Mouse (Mus musculus) CH12.LX (cell line): ENCODE results near the gene Dgcr2. TPM values are rescaled to one million over a fixed set of nuclear protein-coding genes. Genes with fewer than 3 reads are reported as not detected.

ENCODE experiments used
- DNase-seq: peaks from one replicate; pipeline ENCODE4 v3.0.0-alpha.2; 2013; ENCODE audit errors: extremely low read depth
- H3K27ac ChIP-seq: 2 replicates; pipeline ENCODE4 v1.5.1; 2012; ENCODE audit warnings: low read depth, mild to moderate bottlenecking, control low read depth, moderate library complexity; ENCODE audit not compliant: insufficient read depth
- H3K27me3 ChIP-seq: replicated peaks from 2 replicates; pipeline ENCODE3; 2012; ENCODE audit warnings: inconsistent platforms
- H3K36me3 ChIP-seq, 2 experiments: replicated peaks in 1 of 2; 2 replicates each; pipeline versions ENCODE3 to v1.6.1; 2012; ENCODE audit warnings: inconsistent platforms in 1 of 2, low read length in 1 of 2, mild to moderate bottlenecking in 1 of 2, mixed read lengths in 1 of 2, moderate library complexity in 1 of 2; ENCODE audit not compliant: control insufficient read depth in 1 of 2, insufficient read depth in 1 of 2
- H3K4me1 ChIP-seq, 2 experiments: 2 replicates each; pipeline ENCODE4 v1.6.1; 2012; ENCODE audit warnings: inconsistent platforms in 1 of 2, moderate library complexity in 1 of 2; ENCODE audit not compliant: insufficient read depth in 2 of 2, control insufficient read depth in 1 of 2
- H3K4me2 ChIP-seq: 2 replicates; pipeline ENCODE4 v1.6.1; 2012; ENCODE audit warnings: low read depth, mild to moderate bottlenecking, control low read depth; ENCODE audit not compliant: poor library complexity, insufficient read depth, severe bottlenecking
- H3K4me3 ChIP-seq, 3 experiments: fragments of 150-350 bp in 1 of 3; sonication (generic) in 1 of 3; replicated peaks in 1 of 3; 2 replicates each; pipeline versions ENCODE3 to v1.5.1; 2011 to 2012; ENCODE audit warnings: low read depth in 2 of 3, low read length in 2 of 3, mild to moderate bottlenecking in 2 of 3, moderate library complexity in 2 of 3, control low read depth in 1 of 3, improper control_type of control experiment in 1 of 3, inconsistent platforms in 1 of 3, mixed read lengths in 1 of 3; ENCODE audit not compliant: poor library complexity in 1 of 3
- H3K79me2 ChIP-seq: replicated peaks from 2 replicates; pipeline ENCODE4 v1.6.1; 2012; ENCODE audit warnings: mild to moderate bottlenecking, moderate library complexity; ENCODE audit not compliant: control insufficient read depth, poor library complexity, insufficient read depth, severe bottlenecking; ENCODE audit errors: extremely low read depth
- H3K9ac ChIP-seq: 2 replicates; pipeline ENCODE4 v1.6.1; 2012; ENCODE audit warnings: low read depth, mild to moderate bottlenecking, control low read depth, moderate library complexity; ENCODE audit not compliant: insufficient read depth
- H3K9me3 ChIP-seq: replicated peaks from 2 replicates; pipeline ENCODE3; 2012; ENCODE audit warnings: low read length, inconsistent platforms, mixed read lengths
- BHLHE40 ChIP-seq: IDR thresholded peaks from 2 replicates; pipeline ENCODE4 v1.6.1; 2011; ENCODE audit warnings: mild to moderate bottlenecking, low read depth, low read length, improper control_type of control experiment
- CHD2 ChIP-seq: IDR thresholded peaks from 2 replicates; pipeline ENCODE4 v1.6.1; 2011; ENCODE audit warnings: low read length, improper control_type of control experiment
- CTCF ChIP-seq, 2 experiments: IDR thresholded peaks in 1 of 2; conservative IDR thresholded peaks in 1 of 2; 2 replicates each; pipeline ENCODE4 v1.5.1; 2011 to 2012; ENCODE audit warnings: low read depth in 2 of 2, low read length in 2 of 2, improper control_type of control experiment in 1 of 2, inconsistent platforms in 1 of 2, mild to moderate bottlenecking in 1 of 2, moderate library complexity in 1 of 2
- ELF1 ChIP-seq: IDR thresholded peaks from 2 replicates; pipeline ENCODE4 v1.6.1; 2014; ENCODE audit warnings: low read depth, mild to moderate bottlenecking, inconsistent platforms, low read length, improper control_type of control experiment
- HCFC1 ChIP-seq: IDR thresholded peaks from 2 replicates; pipeline ENCODE4 v1.6.1; 2012; ENCODE audit warnings: low read depth, mild to moderate bottlenecking, inconsistent platforms, low read length, improper control_type of control experiment
- IRF4 ChIP-seq: IDR thresholded peaks from 2 replicates; pipeline ENCODE4 v1.6.1; 2014; ENCODE audit warnings: low read depth, mild to moderate bottlenecking, inconsistent platforms, low read length, improper control_type of control experiment
- JUN ChIP-seq: IDR thresholded peaks from 2 replicates; pipeline ENCODE4 v1.6.1; 2011; ENCODE audit warnings: low read depth, mild to moderate bottlenecking, low read length, improper control_type of control experiment, moderate library complexity; ENCODE audit not compliant: insufficient read depth
- JUND ChIP-seq: conservative IDR thresholded peaks from 2 replicates; pipeline ENCODE4 v1.6.1; 2011; ENCODE audit warnings: low read depth, low read length, improper control_type of control experiment
- KAT2A ChIP-seq: IDR thresholded peaks from 2 replicates; pipeline ENCODE4 v1.6.1; 2012; ENCODE audit warnings: low read length, improper control_type of control experiment, inconsistent platforms; ENCODE audit not compliant: insufficient replicate concordance
- MAFK ChIP-seq: IDR thresholded peaks from 2 replicates; pipeline ENCODE4 v1.6.1; 2011; ENCODE audit warnings: low read length, improper control_type of control experiment; ENCODE audit not compliant: insufficient replicate concordance
- MAZ ChIP-seq: IDR thresholded peaks from 2 replicates; pipeline ENCODE4 v1.6.1; 2012; ENCODE audit warnings: low read depth, mild to moderate bottlenecking, inconsistent platforms, low read length, improper control_type of control experiment, moderate library complexity
- MEF2A ChIP-seq: IDR thresholded peaks from 2 replicates; pipeline ENCODE4 v1.6.1; 2014; ENCODE audit warnings: low read depth, mild to moderate bottlenecking, inconsistent platforms, low read length, improper control_type of control experiment, borderline replicate concordance
- MYC ChIP-seq: IDR thresholded peaks from 2 replicates; pipeline ENCODE4 v1.6.1; 2011; ENCODE audit warnings: low read depth, mild to moderate bottlenecking, improper control_type of control experiment, low read length
- NRF1 ChIP-seq: IDR thresholded peaks from 2 replicates; pipeline ENCODE4 v1.6.1; 2014; ENCODE audit warnings: low read depth, mild to moderate bottlenecking, inconsistent platforms, low read length, improper control_type of control experiment, moderate library complexity
- POLR2A ChIP-seq: IDR thresholded peaks from 2 replicates; pipeline ENCODE4 v1.6.1; 2011; ENCODE audit warnings: low read depth, mild to moderate bottlenecking, improper control_type of control experiment, low read length
- RAD21 ChIP-seq: IDR thresholded peaks from 2 replicates; pipeline ENCODE4 v1.6.1; 2011; ENCODE audit warnings: low read depth, mild to moderate bottlenecking, low read length, improper control_type of control experiment, moderate library complexity
- RCOR1 ChIP-seq: conservative IDR thresholded peaks from 2 replicates; pipeline ENCODE4 v1.6.1; 2012; ENCODE audit warnings: low read depth, mild to moderate bottlenecking, inconsistent platforms, low read length, improper control_type of control experiment
- SMC3 ChIP-seq: IDR thresholded peaks from 2 replicates; pipeline ENCODE4 v1.6.1; 2011; ENCODE audit warnings: low read depth, low read length, improper control_type of control experiment
- UBTF ChIP-seq: IDR thresholded peaks from 2 replicates; pipeline ENCODE4 v1.6.1; 2012; ENCODE audit warnings: low read depth, mild to moderate bottlenecking, inconsistent platforms, low read length, improper control_type of control experiment, moderate library complexity
- dilution Hi-C: fragments of 300-500 bp; cut with MboI; formaldehyde crosslinking; loops from 2 replicates; pipeline ENCODE4 v1.14.3; 2020; ENCODE audit warnings: low sequenced_read_pairs; ENCODE audit not compliant: extremely low pct_unique_long_range_greater_than_20kb, extremely low pct_ligation_motif_present
- in situ Hi-C: fragments of 300-500 bp; cut with MboI; formaldehyde crosslinking; loops from 3 replicates; pipeline ENCODE4 v1.14.3; 2019; ENCODE audit warnings: low sequenced_read_pairs, low pct_ligation_motif_present, low pct_unique_long_range_greater_than_20kb, mixed read lengths
- polyA plus RNA-seq: library from polyadenylated mRNA; unstranded; fragments of >175 nt; gene quantifications from 2 replicates; pipeline ENCODE4 v1.2.1, GENCODE M21; 2012; ENCODE audit warnings: low read depth; ENCODE audit not compliant: insufficient read length
- total RNA-seq, 2 experiments: library from RNA; depleted of rRNA; stranded (reverse); fragments of 300-350 nt in 1 of 2; fragments of >200 nt in 1 of 2; gene quantifications; 2 replicates each; pipeline ENCODE4 v1.2.3; 2012 to 2014

Gene Dgcr2
- total and polyA plus RNA-seq, 3 experiments, result 41.5 to 54.8 (median 48.0) TPM

DNA sequence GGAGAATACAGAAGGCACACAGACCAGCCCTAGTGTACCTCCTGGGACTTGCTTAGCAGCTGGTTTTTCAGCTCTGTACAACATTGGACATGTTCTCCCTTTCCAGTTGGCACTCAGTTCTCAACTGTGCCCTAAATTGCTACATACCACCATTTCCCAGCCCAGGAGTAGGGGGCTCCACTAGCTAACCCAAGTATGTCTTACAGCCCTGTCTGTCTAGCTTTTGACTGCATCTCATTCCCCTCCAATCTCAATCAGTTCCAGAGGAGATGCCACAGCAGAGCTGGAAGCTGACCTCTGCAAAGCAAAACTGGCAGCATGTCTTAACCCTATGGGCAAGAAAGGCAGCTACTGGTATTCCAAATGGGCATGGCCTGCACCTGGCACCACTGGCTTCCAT lies 2.3 kb downstream of the Dgcr2 start:
- H3K9ac ChIP-seq, result no peak overlapping the region
- TF ChIP-seq RCOR1, result no peak
- no peak for TF ChIP-seq MYC
- TF ChIP-seq JUND, result no peak
- TF ChIP-seq IRF4, result no peak
- no peak for TF ChIP-seq UBTF
- TF ChIP-seq, all 38 proteins: peak for 0
- in situ Hi-C loops (no loop called here), dilution Hi-C loops (no loop called here)
- Histone ChIP-seq H3K27me3 (no peaks in the 10 kb centered on the region), H3K9me3 (no peaks in the 10 kb centered on the region), H3K4me3 (no peak overlapping the region), H3K36me3 (peaks cover 22 to 36% of the 10 kb centered on the region in 2 experiments), H3K79me2 (0 out of 2 replicates have a peak, but pooled peaks cover under 1% of the 10 kb centered on the region), H3K4me2 (no peak overlapping the region), H3K27ac (no peak overlapping the region), H3K4me1 (peaks cover 0 to 8% of the 10 kb centered on the region in 2 experiments; a peak in 2 of 4 replicates)
- no peak for DNase-seq

DNA sequence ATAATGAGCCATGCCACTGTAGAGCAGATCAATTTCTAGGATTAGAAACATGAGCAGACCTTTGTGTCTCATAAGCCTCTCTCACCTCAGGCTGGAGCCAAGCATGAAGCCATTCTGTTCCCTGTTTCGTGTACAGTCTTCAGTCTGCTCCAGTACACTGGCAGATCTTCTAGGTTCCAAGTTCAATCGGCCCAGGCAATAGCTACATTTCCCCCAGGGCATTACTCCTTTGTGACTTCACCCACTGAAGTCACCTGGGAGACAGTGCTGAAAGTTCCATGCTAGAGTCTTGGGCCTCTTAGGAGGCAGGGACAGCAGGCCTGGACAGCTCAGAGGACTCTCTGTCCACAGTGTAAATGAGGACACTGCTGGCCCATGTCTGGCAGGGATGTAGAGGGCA lies 4.4 kb downstream of the Dgcr2 start, which contains the start of gene Tssk1:
TSS of gene Tssk1 (plus strand) at position 301 of the 400 bp plus-strand sequence.
- no peaks in the 10 kb centered on the region for H3K9me3 ChIP-seq
- H3K79me2 ChIP-seq, result peaks cover 17% of the 10 kb centered on the region
- no peak within 1 kb of the TSS for H3K4me2 ChIP-seq
- H3K27ac ChIP-seq, result no peak within 1 kb of the TSS
- TF ChIP-seq POLR2A, result no peak
- TF ChIP-seq ELF1, result no peak
- TF ChIP-seq MAFK, result no peak
- TF ChIP-seq NRF1, result no peak
- no peak for TF ChIP-seq RAD21
- no peak for TF ChIP-seq KAT2A
- TF ChIP-seq SMC3, result no peak
- no peak for TF ChIP-seq RCOR1
- TF ChIP-seq MAZ, result no peak
- TF ChIP-seq JUN, result no peak
- no peak for TF ChIP-seq CTCF (conservative IDR thresholded peaks at IDR 0.05 in 1 of 2, IDR thresholded peaks at IDR 0.05 in 1 of 2; ENCODE audit: low read depth in 2 of 2, low read length in 2 of 2)
- TF ChIP-seq CHD2, result no peak
- TF ChIP-seq HCFC1, result no peak
- TF ChIP-seq IRF4, result no peak
- TF ChIP-seq MEF2A, result no peak
- TF ChIP-seq BHLHE40, result no peak
- TF ChIP-seq MYC, result no peak
- no peak for DNase-seq
- H3K27me3 ChIP-seq, result no peaks in the 10 kb centered on the region
- H3K4me3 ChIP-seq, result no peak within 1 kb of the TSS
- in situ Hi-C loops (no loop called here), dilution Hi-C loops (no loop called here)
- H3K4me1 ChIP-seq, result peaks cover 7 to 21% of the 10 kb centered on the region in 2 experiments
- no peak within 1 kb of the TSS for H3K9ac ChIP-seq
- H3K36me3 ChIP-seq, result peaks cover 1 to 22% of the 10 kb centered on the region in 2 experiments
